Mouse (Mus musculus) intestine, embryonic 15.5 days (tissue): ENCODE measurements around the gene Taf6l. TPM values are rescaled to one million over a fixed set of nuclear protein-coding genes. Genes with fewer than 3 reads are reported as not detected.

ENCODE experiments used
- ATAC-seq: fragments of 200-750 bp; cut with Nextera tagmentation; 2 replicates; pipeline ENCODE4 v1.8.0; 2017; ENCODE audit warnings: moderate TSS enrichment, moderate library complexity
- H3K27ac ChIP-seq: fragments of 300-500 bp; sonication (generic); 2 replicates; pipeline ENCODE4 v1.5.1; 2015; ENCODE audit warnings: mild to moderate bottlenecking, inconsistent platforms
- H3K27me3 ChIP-seq: fragments of 300-500 bp; sonication (generic); replicated peaks from 2 replicates; pipeline ENCODE4 v1.6.1; 2015; ENCODE audit warnings: inconsistent platforms
- H3K36me3 ChIP-seq: fragments of 300-500 bp; sonication (generic); 2 replicates; pipeline ENCODE4 v1.6.1; 2015; ENCODE audit warnings: inconsistent platforms
- H3K4me1 ChIP-seq: fragments of 300-500 bp; sonication (generic); replicated peaks from 2 replicates; pipeline ENCODE4 v1.6.1; 2015; ENCODE audit warnings: inconsistent platforms
- H3K4me2 ChIP-seq: fragments of 300-500 bp; sonication (generic); replicated peaks from 2 replicates; pipeline ENCODE4 v1.6.1; 2015; ENCODE audit warnings: mild to moderate bottlenecking, inconsistent platforms
- H3K4me3 ChIP-seq: fragments of 300-500 bp; sonication (generic); replicated peaks from 2 replicates; pipeline ENCODE4 v1.5.1; 2015; ENCODE audit warnings: inconsistent platforms
- H3K9ac ChIP-seq: fragments of 300-500 bp; sonication (generic); 2 replicates; pipeline ENCODE4 v1.6.1; 2015; ENCODE audit warnings: inconsistent platforms
- H3K9me3 ChIP-seq: fragments of 300-500 bp; sonication (generic); 2 replicates; pipeline ENCODE4 v1.6.1; 2016; ENCODE audit warnings: inconsistent platforms
- WGBS: fragments of 180-500 bp; shearing (Covaris S2); methylation state at CpG from one replicate; pipeline ENCODE4 v1.1.7; 2015; 5-methylcytosine and 5-hydroxymethylcytosine counted together
- polyA plus RNA-seq: library from polyadenylated mRNA; unstranded; fragments of >200 nt; fragmentation: Nextera tagmentation; extraction: Ambion mirVana; gene quantifications from 2 replicates; pipeline ENCODE4 v1.2.1, GENCODE M21; 2015

Taf6l gene
- polyA plus RNA-seq, 1 experiment from 2014 or later = 25.2 TPM

- Histone ChIP-seq H3K4me1 (peaks cover 22% of the 10 kb centered on the region), H3K36me3 (no peaks in the 10 kb centered on the region), H3K27me3 (no peaks in the 10 kb centered on the region), H3K9me3 (no peaks in the 10 kb centered on the region), H3K27ac (peak within 1 kb of the TSS; percentile 100), H3K4me2 (peak within 1 kb of the TSS; percentile 90), H3K4me3 (peak within 1 kb of the TSS; percentile 59), H3K9ac (peak within 1 kb of the TSS; percentile 84)
- peak; percentile 95 for ATAC-seq
- WGBS = under 1% methylated on average over 68 of the region's 68 CpGs
Observed at GRCm38 (mm10) chr19:8774086-8774835, 12.0 kb downstream of the Taf6l start, which contains the start of gene Tmem179b. Gene Tmem179b (minus strand): TSS chr19:8774467.

- no peak for ATAC-seq
- WGBS = 41% methylated on average over 6 of the region's 6 CpGs
- H3K4me2 ChIP-seq = peak overlapping the region; percentile 90
- H3K27me3 ChIP-seq = no peaks in the 10 kb centered on the region
- H3K9ac ChIP-seq = peak overlapping the region; percentile 84
- no peaks in the 10 kb centered on the region for H3K9me3 ChIP-seq
- H3K4me1 ChIP-seq = peaks cover 22% of the 10 kb centered on the region
- peak overlapping the region; percentile 59 for H3K4me3 ChIP-seq
- H3K27ac ChIP-seq = peak overlapping the region; percentile 100; the same call in 1 of the 2 replicates
- 0 out of 2 replicates have a peak, but pooled peaks cover 4% of the 10 kb centered on the region for H3K36me3 ChIP-seq
Observed at GRCm38 (mm10) chr19:8773409-8773808, 12.8 kb downstream of the Taf6l start.

- Histone ChIP-seq H3K36me3 (0 out of 2 replicates have a peak, but pooled peaks cover 8% of the 10 kb centered on the region), H3K4me3 (peak overlapping the region; percentile 59), H3K27ac (peak overlapping the region; percentile 100; the same call in 1 of the 2 replicates), H3K27me3 (no peaks in the 10 kb centered on the region), H3K9ac (peak overlapping the region; percentile 84), H3K9me3 (no peaks in the 10 kb centered on the region), H3K4me2 (peak overlapping the region; percentile 90), H3K4me1 (peaks cover 22% of the 10 kb centered on the region)
- WGBS = 77% methylated on average over 5 of the region's 5 CpGs
- ATAC-seq = no peak
Observed at GRCm38 (mm10) chr19:8772996-8773395, 13.2 kb downstream of the Taf6l start.

DNA sequence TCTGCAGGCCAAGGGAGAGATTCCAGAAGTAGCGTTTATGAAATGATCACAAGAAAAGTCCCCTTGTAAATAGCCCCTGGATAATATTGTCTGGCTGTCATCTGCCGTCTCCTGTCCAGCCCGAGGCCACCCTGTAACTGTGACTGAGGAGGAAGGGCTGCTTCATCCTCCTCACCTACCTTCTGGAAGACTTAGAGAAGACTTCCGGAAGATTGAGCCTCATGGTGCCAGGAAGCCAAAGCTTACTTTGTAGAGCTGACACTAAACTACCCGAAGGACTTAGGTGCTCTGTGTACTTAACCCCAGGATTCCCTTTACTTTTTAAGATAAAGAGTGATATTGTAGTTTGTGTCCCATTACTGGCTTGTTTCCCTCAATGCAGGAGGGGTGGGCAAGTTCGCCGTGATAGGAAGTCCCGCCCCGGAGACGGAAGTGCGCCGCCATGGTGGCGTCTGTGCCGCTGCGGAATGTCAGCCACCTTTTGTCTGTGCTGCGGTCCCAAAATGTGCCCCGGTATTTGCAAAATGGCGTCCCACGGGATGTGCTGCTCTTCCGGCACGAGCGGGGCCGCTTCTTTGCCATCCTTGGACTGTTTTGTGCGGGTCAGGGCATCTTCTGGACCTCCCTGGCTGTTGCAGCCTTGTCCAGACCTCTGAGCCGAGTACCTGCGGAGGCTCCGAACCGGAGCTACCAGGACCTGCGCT is 15.5 kb downstream of the Taf6l start, which contains the start of gene Tmem223:
TSS of gene Tmem223 (plus strand) at position 430 of the 704 bp plus-strand sequence.
- Histone ChIP-seq H3K27me3 (no peaks in the 10 kb centered on the region), H3K9ac (peak within 1 kb of the TSS; percentile 91), H3K4me2 (peak within 1 kb of the TSS; percentile 67), H3K9me3 (no peaks in the 10 kb centered on the region), H3K27ac (peak within 1 kb of the TSS; percentile 86), H3K4me1 (peaks cover 22% of the 10 kb centered on the region), H3K4me3 (peak within 1 kb of the TSS; percentile 73), H3K36me3 (peaks cover 27% of the 10 kb centered on the region)
- WGBS = 21% methylated on average over 29 of the region's 29 CpGs
- peak; percentile 63 for ATAC-seq

DNA sequence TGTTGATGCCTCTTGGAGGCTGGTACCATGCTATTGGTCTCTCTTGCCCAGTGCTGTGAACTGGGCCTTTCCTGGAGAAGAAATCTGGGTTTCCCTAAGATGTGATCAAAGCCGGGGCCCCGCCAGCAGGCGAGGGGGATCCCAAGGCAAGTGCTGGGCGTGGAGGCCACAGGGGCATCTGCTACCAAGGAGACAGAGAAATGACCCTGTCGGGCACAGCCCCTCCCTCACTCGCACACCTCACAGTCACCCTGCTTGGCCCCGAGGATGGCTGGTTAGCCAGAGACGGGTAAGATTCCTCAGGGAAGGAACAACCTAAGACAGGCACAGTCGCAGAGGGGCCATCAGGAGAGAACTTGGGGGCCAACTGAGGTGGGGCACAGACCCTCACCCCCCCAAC is 20.7 kb downstream of the Taf6l start:
- no peak overlapping the region for H3K4me3 ChIP-seq
- no peak overlapping the region for H3K4me2 ChIP-seq
- H3K9me3 ChIP-seq = no peaks in the 10 kb centered on the region
- peaks cover 55% of the 10 kb centered on the region for H3K36me3 ChIP-seq
- H3K9ac ChIP-seq = no peak overlapping the region
- WGBS = 98% methylated on average over 9 of the region's 9 CpGs
- 0 out of 2 replicates have a peak, but pooled peaks cover 3% of the 10 kb centered on the region for H3K4me1 ChIP-seq
- no peak overlapping the region for H3K27ac ChIP-seq
- H3K27me3 ChIP-seq = no peaks in the 10 kb centered on the region
- no peak for ATAC-seq

GRCm38 (mm10) chr19:8763276-8763675 is 22.9 kb downstream of the Taf6l start:
- 95% methylated on average over 4 of the region's 4 CpGs for WGBS
- no peak for ATAC-seq
- Histone ChIP-seq H3K4me2 (no peak overlapping the region), H3K9ac (no peak overlapping the region), H3K4me1 (peaks cover under 1% of the 10 kb centered on the region; the same call in 1 of the 2 replicates), H3K27me3 (no peaks in the 10 kb centered on the region), H3K9me3 (no peaks in the 10 kb centered on the region), H3K4me3 (no peak overlapping the region), H3K27ac (no peak overlapping the region), H3K36me3 (peaks cover 50% of the 10 kb centered on the region)

GRCm38 (mm10) chr19:8760757-8761156 is 25.5 kb downstream of the Taf6l start:
- no peaks in the 10 kb centered on the region for H3K27me3 ChIP-seq
- H3K4me3 ChIP-seq = no peak overlapping the region
- no peak overlapping the region for H3K4me2 ChIP-seq
- H3K4me1 ChIP-seq = peaks cover 7% of the 10 kb centered on the region; the same call in 1 of the 2 replicates
- 96% methylated on average over 2 of the region's 2 CpGs for WGBS
- H3K9me3 ChIP-seq = no peaks in the 10 kb centered on the region
- H3K9ac ChIP-seq = no peak overlapping the region
- no peak overlapping the region for H3K27ac ChIP-seq
- ATAC-seq = no peak
- peaks cover 29% of the 10 kb centered on the region for H3K36me3 ChIP-seq

- peaks cover 9% of the 10 kb centered on the region; the same call in 1 of the 2 replicates for H3K4me1 ChIP-seq
- no peak for ATAC-seq
- no peak overlapping the region for H3K4me3 ChIP-seq
Observed at GRCm38 (mm10) chr19:8758899-8759298, 27.3 kb downstream of the Taf6l start.

DNA sequence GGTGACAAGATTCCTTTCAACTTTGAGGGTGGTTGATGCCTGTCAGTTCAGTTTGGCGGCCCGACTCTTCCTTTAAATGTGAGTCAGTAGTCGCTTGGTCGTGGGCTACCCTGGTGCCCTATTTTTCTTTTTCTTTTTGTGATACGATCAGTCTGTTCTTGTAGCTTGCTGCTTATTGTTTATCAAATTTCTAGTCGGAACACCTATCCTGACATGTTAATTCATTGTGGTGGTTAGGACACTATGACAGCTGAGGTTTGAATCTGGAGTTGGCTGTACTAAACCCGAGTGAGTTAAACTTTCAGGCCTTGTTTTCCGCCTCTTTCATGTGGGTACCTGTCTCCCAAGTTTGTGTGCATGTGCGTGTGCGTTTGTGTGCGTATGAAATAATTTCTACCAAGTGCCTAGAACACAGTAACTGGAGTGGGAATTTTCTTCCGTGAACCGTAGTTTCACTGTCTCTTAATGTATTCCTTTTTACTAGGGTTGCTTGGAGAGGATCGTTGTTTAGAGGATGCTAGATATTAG is 28.7 kb downstream of the Taf6l start:
- no peak for ATAC-seq
- H3K27me3 ChIP-seq = no peaks in the 10 kb centered on the region
- 3% methylated on average over 14 of the region's 14 CpGs for WGBS

More at GRCm38 (mm10) chr19:8758899-8759298, 27.3 kb downstream of the Taf6l start:
- Histone ChIP-seq H3K9ac (no peak overlapping the region), H3K27me3 (no peaks in the 10 kb centered on the region), H3K27ac (no peak overlapping the region), H3K4me2 (peak overlapping the region; percentile 70; the same call in 1 of the 2 replicates), H3K36me3 (peaks cover 19% of the 10 kb centered on the region), H3K9me3 (no peaks in the 10 kb centered on the region)
- WGBS = 80% methylated on average over 2 of the region's 2 CpGs

GRCm38 (mm10) chr19:8756635-8757387 is 29.4 kb downstream of the Taf6l start, which contains the start of gene Nxf1:
Gene Nxf1 (plus strand): TSS chr19:8757073.
- H3K4me3 ChIP-seq = peak within 1 kb of the TSS; percentile 95
- H3K9me3 ChIP-seq = no peaks in the 10 kb centered on the region
- peak within 1 kb of the TSS; percentile 70 for H3K4me2 ChIP-seq
- no peaks in the 10 kb centered on the region for H3K27me3 ChIP-seq
- peak within 1 kb of the TSS; percentile 96 for H3K9ac ChIP-seq
- ATAC-seq = peak; percentile 96
- peak within 1 kb of the TSS; percentile 94 for H3K27ac ChIP-seq
- WGBS = under 1% methylated on average over 75 of the region's 75 CpGs
- H3K4me1 ChIP-seq = peaks cover 9% of the 10 kb centered on the region; the same call in 1 of the 2 replicates
- H3K36me3 ChIP-seq = 0 out of 2 replicates have a peak, but pooled peaks cover 7% of the 10 kb centered on the region

More for the DNA sequence above, 28.7 kb downstream of the Taf6l start:
- Histone ChIP-seq H3K4me1 (peaks cover 9% of the 10 kb centered on the region; the same call in 1 of the 2 replicates), H3K9ac (peak overlapping the region; percentile 96), H3K4me2 (peak overlapping the region; percentile 70), H3K4me3 (peak overlapping the region; percentile 95), H3K27ac (peak overlapping the region; percentile 94), H3K36me3 (0 out of 2 replicates have a peak, but pooled peaks cover 8% of the 10 kb centered on the region), H3K9me3 (no peaks in the 10 kb centered on the region)

DNA sequence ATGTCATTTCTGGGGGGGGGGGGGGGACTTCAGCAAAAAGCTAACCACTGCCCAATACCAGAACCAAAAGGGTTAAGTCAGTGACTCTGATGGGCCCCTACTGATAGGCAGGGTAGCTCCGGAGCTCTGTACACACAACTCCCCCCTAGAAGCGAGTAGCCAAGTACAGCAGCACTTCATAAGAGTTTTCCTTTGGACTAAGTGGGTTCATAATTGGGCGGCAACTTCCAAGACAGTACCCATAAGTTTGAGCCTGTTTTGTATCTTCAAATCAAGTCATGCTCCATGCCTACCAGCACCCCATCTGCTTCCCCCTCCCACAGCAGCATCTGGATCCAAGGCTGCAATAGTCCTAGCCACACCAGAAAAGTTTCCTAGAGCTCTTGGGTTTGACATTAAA is 30.6 kb downstream of the Taf6l start:
- ATAC-seq = no peak
- 53% methylated on average over 3 of the region's 3 CpGs for WGBS
- no peaks in the 10 kb centered on the region for H3K9me3 ChIP-seq
- no peak overlapping the region for H3K27ac ChIP-seq
- H3K27me3 ChIP-seq = no peaks in the 10 kb centered on the region
- no peak overlapping the region for H3K4me3 ChIP-seq
- H3K36me3 ChIP-seq = peaks cover 10% of the 10 kb centered on the region
- H3K4me2 ChIP-seq = peak overlapping the region; percentile 70; the same call in 1 of the 2 replicates
- H3K4me1 ChIP-seq = peaks cover 9% of the 10 kb centered on the region; the same call in 1 of the 2 replicates
- no peak overlapping the region for H3K9ac ChIP-seq
